Mouse (Mus musculus): ENCODE results near the gene Nin. TPM values are rescaled to one million over a fixed set of nuclear protein-coding genes. Genes with fewer than 3 reads are reported as not detected.

Gene Nin
- total and polyA plus RNA-seq, 3 experiments, result 29.0 to 51.7 (median 37.2) TPM

GRCm38 (mm10) chr12:69986786-69987497, 126.6 kb downstream of the Nin start, which contains the start of gene Sav1:
Gene Sav1 (minus strand): TSS chr12:69987002.
- peaks cover 15% of the 10 kb centered on the region for H3K79me2 ChIP-seq (replicated peaks; ENCODE audit: control insufficient read depth, extremely low read depth, insufficient read depth, poor library complexity, severe bottlenecking)
- no peaks in the 10 kb centered on the region for H3K9me3 ChIP-seq (replicated peaks; ENCODE audit: low read length)
- in situ Hi-C loops (cut with MboI; ENCODE audit: low pct_ligation_motif_present, low pct_unique_long_range_greater_than_20kb, low sequenced_read_pairs) (no loop called here), dilution Hi-C loops (cut with MboI; ENCODE audit: extremely low pct_ligation_motif_present, extremely low pct_unique_long_range_greater_than_20kb, low sequenced_read_pairs) (no loop called here)
- H3K4me2 ChIP-seq (ENCODE audit: insufficient read depth, low read depth, poor library complexity, severe bottlenecking), result peak within 1 kb of the TSS; percentile 100; the same call in 1 of the 2 replicates
- H3K27me3 ChIP-seq (replicated peaks), result no peaks in the 10 kb centered on the region
- H3K36me3 ChIP-seq (replicated peaks in 1 of 2; ENCODE audit: control insufficient read depth in 1 of 2, insufficient read depth in 1 of 2, low read length in 1 of 2), result peaks cover 21 to 25% of the 10 kb centered on the region in 2 experiments
- TF ChIP-seq EP300 (IDR thresholded peaks at IDR 0.05; ENCODE audit: low read length) (no peak), NRF1 (IDR thresholded peaks at IDR 0.05; ENCODE audit: low read depth, low read length) (peak; percentile 95), MAZ (IDR thresholded peaks at IDR 0.05; ENCODE audit: low read depth, low read length) (0 out of 2 replicates have a peak, but pooled peaks have one; percentile 41), NELFE (IDR thresholded peaks at IDR 0.05; ENCODE audit: low read depth, low read length) (peak; percentile 85), CHD1 (IDR thresholded peaks at IDR 0.05; ENCODE audit: low read depth, low read length) (0 out of 2 replicates have a peak, but pooled peaks have one; percentile 50), HCFC1 (IDR thresholded peaks at IDR 0.05; ENCODE audit: low read depth, low read length) (peak; percentile 61), IRF4 (IDR thresholded peaks at IDR 0.05; ENCODE audit: low read depth, low read length) (peak; percentile 8; the same call in 1 of the 2 replicates), UBTF (IDR thresholded peaks at IDR 0.05; ENCODE audit: low read depth, low read length) (peak; percentile 88), TBP (conservative IDR thresholded peaks at IDR 0.05; ENCODE audit: low read depth, low read length) (no peak), USF1 (IDR thresholded peaks at IDR 0.05; ENCODE audit: low read depth, low read length) (no peak), CHD2 (IDR thresholded peaks at IDR 0.05; ENCODE audit: low read length) (peak; percentile 60; the same call in 1 of the 2 replicates), MAX (IDR thresholded peaks at IDR 0.05; ENCODE audit: low read length) (peak; percentile 80), ZKSCAN1 (IDR thresholded peaks at IDR 0.05; ENCODE audit: borderline replicate concordance, low read depth, low read length) (no peak), CTCF (conservative IDR thresholded peaks at IDR 0.05 in 1 of 2, IDR thresholded peaks at IDR 0.05 in 1 of 2; ENCODE audit: low read depth in 2 of 2, low read length in 2 of 2) (no peak), PAX5 (IDR thresholded peaks at IDR 0.05; ENCODE audit: low read length) (no peak), TCF12 (IDR thresholded peaks at IDR 0.05; ENCODE audit: low read depth, low read length) (peak; percentile 85), MAFK (IDR thresholded peaks at IDR 0.05; ENCODE audit: insufficient replicate concordance, low read length) (no peak), E2F4 (IDR thresholded peaks at IDR 0.05; ENCODE audit: insufficient replicate concordance, low read depth, low read length) (no peak), RAD21 (IDR thresholded peaks at IDR 0.05; ENCODE audit: low read depth, low read length) (no peak; the same call in none of the 2 replicates), MYC (IDR thresholded peaks at IDR 0.05; ENCODE audit: low read depth, low read length) (0 out of 2 replicates have a peak, but pooled peaks have one; percentile 30), MEF2A (IDR thresholded peaks at IDR 0.05; ENCODE audit: borderline replicate concordance, low read depth, low read length) (peak; percentile 48), ZMIZ1 (IDR thresholded peaks at IDR 0.05; ENCODE audit: low read depth, low read length) (peak; percentile 85), SIN3A (IDR thresholded peaks at IDR 0.05; ENCODE audit: low read length) (peak; percentile 62), GABPA (IDR thresholded peaks at IDR 0.05; ENCODE audit: insufficient replicate concordance, low read depth, low read length) (no peak), ZC3H11A (IDR thresholded peaks at IDR 0.05; ENCODE audit: low read depth, low read length) (no peak), POLR2A (IDR thresholded peaks at IDR 0.05; ENCODE audit: low read depth, low read length) (peak; percentile 95), POLR2AphosphoS2 (IDR thresholded peaks at IDR 0.05; ENCODE audit: low read depth, low read length) (no peak), SMC3 (IDR thresholded peaks at IDR 0.05; ENCODE audit: low read depth, low read length) (no peak), MXI1 (IDR thresholded peaks at IDR 0.05; ENCODE audit: low read depth, low read length) (peak; percentile 67; the same call in 1 of the 2 replicates), JUN (IDR thresholded peaks at IDR 0.05; ENCODE audit: insufficient read depth, low read depth, low read length) (no peak), ZNF384 (IDR thresholded peaks at IDR 0.05; ENCODE audit: low read depth, low read length) (no peak), JUND (conservative IDR thresholded peaks at IDR 0.05; ENCODE audit: low read depth, low read length) (no peak), ELF1 (IDR thresholded peaks at IDR 0.05; ENCODE audit: low read depth, low read length) (peak; percentile 59; the same call in 1 of the 2 replicates), BHLHE40 (IDR thresholded peaks at IDR 0.05; ENCODE audit: low read depth, low read length) (peak; percentile 81), RCOR1 (conservative IDR thresholded peaks at IDR 0.05; ENCODE audit: low read depth, low read length) (peak; percentile 44; the same call in 1 of the 2 replicates), USF2 (conservative IDR thresholded peaks at IDR 0.05; ENCODE audit: low read depth, low read length) (no peak), KAT2A (IDR thresholded peaks at IDR 0.05; ENCODE audit: insufficient replicate concordance, low read length) (0 out of 2 replicates have a peak, but pooled peaks have one; percentile 9), ETS1 (conservative IDR thresholded peaks at IDR 0.05; ENCODE audit: low read depth, low read length) (no peak)
- H3K4me3 ChIP-seq (replicated peaks in 1 of 3; ENCODE audit: low read depth in 2 of 3, low read length in 2 of 3, poor library complexity in 1 of 3), result peak within 1 kb of the TSS; percentile 69 to 97 (median 85)
- peak; percentile 63 for DNase-seq (ENCODE audit: extremely low read depth)
- H3K9ac ChIP-seq (ENCODE audit: insufficient read depth, low read depth), result peak within 1 kb of the TSS; percentile 88
- peaks cover 0 to 23% of the 10 kb centered on the region in 2 experiments; a peak in 2 of 4 replicates for H3K4me1 ChIP-seq (ENCODE audit: control insufficient read depth in 1 of 2, insufficient read depth in 2 of 2)
- peak within 1 kb of the TSS; percentile 26 for H3K27ac ChIP-seq (ENCODE audit: insufficient read depth, low read depth)

Measured in CH12.LX (cell line).